Comparison of ENCODE assay signal across 11 mouse cellular contexts in genomic region chr14:51220075-51220474, GRCm38 (mm10). TPM values are rescaled to one million over a fixed set of nuclear protein-coding genes. Genes with fewer than 3 reads are reported as not detected.
A peak's percentile ranks its signal among the peaks of the same experiment; 100 is the strongest.
DNase-seq lines count a peak whose midpoint lies in the region.
"Not testable (repeated sequence)": the region's sequence is repeated elsewhere in the genome, so short reads cannot be mapped to it uniquely, and the experiment has no call there.
"Had no signal": no experiment of that assay in that cellular context is flagged by ENCODE, and none has a peak within 500 bp of the region (broad histone marks: within the 10 kb centered on the region; RNA-seq: fewer than 3 reads in every experiment).

No protein-coding gene starts in this region.

- not testable (repeated sequence) for H3K36me3 ChIP-seq in heart, embryonic 10.5 days

- DNase-seq in 416B (ENCODE audit: low read depth), result peak; percentile 40
- DNase-seq in heart, adult 11 months, result peak; percentile 92
- peak; percentile 10 for DNase-seq in heart, embryonic 10.5 days (ENCODE audit: low spot score)

- not testable (repeated sequence) for H3K9me3 ChIP-seq in heart, embryonic 10.5 days

- not testable (repeated sequence) for H3K27ac ChIP-seq in heart, embryonic 10.5 days

- H3K27me3 ChIP-seq in heart, embryonic 10.5 days (ENCODE audit: insufficient read depth, poor library complexity, severe bottlenecking), result not testable (repeated sequence)

- H3K4me3 ChIP-seq in heart, embryonic 10.5 days, result not testable (repeated sequence)

- 87% methylated on average over 3 of the region's 3 CpGs for WGBS in heart, embryonic 10.5 days

- not testable (repeated sequence) for H3K4me1 ChIP-seq in heart, embryonic 10.5 days

RNA-seq across cellular contexts. Expression of gene Ear14, which starts 16.9 kb away (rescaled TPM):
- polyA plus RNA-seq in heart, embryonic 10.5 days (2016; fragmentation: Nextera tagmentation; extraction: Ambion mirVana), result not detected in 2 replicates
- polyA plus RNA-seq: activated CD4-positive, CD25-positive, alpha-beta regulatory T cell, adult 4 months; adrenal gland, adult 2 months; brain, embryonic 14.5 days; C2C12; CD4-positive, CD25-positive, alpha-beta regulatory T cell, adult 4 months; cerebellum, adult 2 months; G1E; Patski had no signal

RNA-seq across cellular contexts. Expression of gene Ang2, which starts 21.1 kb away (rescaled TPM):
- not detected in 2 replicates for polyA plus RNA-seq in heart, embryonic 10.5 days (2016; fragmentation: Nextera tagmentation; extraction: Ambion mirVana)
- polyA plus RNA-seq: activated CD4-positive, CD25-positive, alpha-beta regulatory T cell, adult 4 months; adrenal gland, adult 2 months; brain, embryonic 14.5 days; CD4-positive, CD25-positive, alpha-beta regulatory T cell, adult 4 months; cerebellum, adult 2 months; G1E; Patski had no signal

RNA-seq across cellular contexts. Expression of gene Rnase2a, which starts 35.8 kb away (rescaled TPM):
- not detected in 2 replicates for polyA plus RNA-seq in heart, embryonic 10.5 days (2016; fragmentation: Nextera tagmentation; extraction: Ambion mirVana)
- polyA plus RNA-seq: activated CD4-positive, CD25-positive, alpha-beta regulatory T cell, adult 4 months; adrenal gland, adult 2 months; brain, embryonic 14.5 days; C2C12; CD4-positive, CD25-positive, alpha-beta regulatory T cell, adult 4 months; cerebellum, adult 2 months; G1E; Patski had no signal

RNA-seq across cellular contexts. Expression of gene Rnase2b, which starts 58.0 kb away (rescaled TPM):
- not detected in 2 replicates for polyA plus RNA-seq in heart, embryonic 10.5 days (2016; fragmentation: Nextera tagmentation; extraction: Ambion mirVana)
- polyA plus RNA-seq: activated CD4-positive, CD25-positive, alpha-beta regulatory T cell, adult 4 months; adrenal gland, adult 2 months; brain, embryonic 14.5 days; C2C12; CD4-positive, CD25-positive, alpha-beta regulatory T cell, adult 4 months; cerebellum, adult 2 months; G1E; Patski had no signal

Comparison
In these comparisons a context has a peak if more than half of its experiments do, and no peak if none do; other contexts are left out.
1. DNase-seq: peak in every context shown above with its lines; median percentile 92 in heart, adult 11 months; 40 in 416B; 10 in heart, embryonic 10.5 days.